Mouse (Mus musculus) liver, embryonic 14.5 days (tissue): ENCODE measurements around the gene Golga4.

Experiments
- CTCF ChIP-seq: IDR thresholded peaks from 2 replicates; pipeline ENCODE4 v1.5.1; 2016; ENCODE audit warnings: antibody characterized with exemption, low read depth, control low read depth
- EP300 ChIP-seq: IDR thresholded peaks from 2 replicates; pipeline ENCODE4 v1.6.1; 2016; ENCODE audit warnings: antibody characterized with exemption, low read depth

GRCm38 (mm10) chr9:118532516-118533205, 26.6 kb downstream of the Golga4 start:
- no peak for TF ChIP-seq CTCF
- no peak for TF ChIP-seq EP300
